Mouse (Mus musculus): ENCODE data around the gene Cyp2c68. TPM values are rescaled to one million over a fixed set of nuclear protein-coding genes. Genes with fewer than 3 reads are reported as not detected.
"Not testable (repeated sequence)": the region's sequence is repeated elsewhere in the genome, so short reads cannot be mapped to it uniquely, and the experiment has no call there.

Gene Cyp2c68
- polyA plus RNA-seq (2015; fragmentation: Nextera tagmentation; extraction: Ambion mirVana), result not detected in 2 replicates

DNA sequence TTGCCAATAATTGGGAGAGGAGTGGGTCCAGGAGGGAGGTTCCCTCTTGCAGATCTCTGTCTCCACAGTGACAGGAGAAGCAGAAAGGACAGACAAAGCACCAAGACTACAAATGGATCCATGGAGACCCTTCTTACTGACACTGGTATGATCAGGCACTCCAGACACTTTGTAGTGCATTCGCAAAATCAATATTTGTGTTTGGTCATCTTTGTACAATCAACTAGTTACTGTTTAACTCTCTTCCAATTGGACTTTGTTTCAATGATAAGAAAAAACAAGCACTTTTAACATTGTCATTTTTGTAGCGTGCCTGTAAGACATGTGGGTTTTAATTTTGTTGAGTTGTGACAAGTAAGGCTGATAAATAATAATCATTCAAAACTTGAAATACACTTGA is at the start of gene Cyp2c68:
Gene Cyp2c68, minus strand, starts transcription at position 135 of the 400 bp plus-strand sequence.
- Histone ChIP-seq H3K27me3 (no peaks in the 10 kb centered on the region), H3K4me2 (replicated peaks) (no peak within 1 kb of the TSS), H3K27ac (no peak within 1 kb of the TSS), H3K9me3 (no peaks in the 10 kb centered on the region), H3K4me3 (replicated peaks) (no peak within 1 kb of the TSS), H3K9ac (replicated peaks) (no peak within 1 kb of the TSS), H3K36me3 (no peaks in the 10 kb centered on the region), H3K4me1 (replicated peaks) (no peaks in the 10 kb centered on the region)
- WGBS, result 93% methylated on average over 2 of the region's 2 CpGs
- ATAC-seq, result no peak

DNA sequence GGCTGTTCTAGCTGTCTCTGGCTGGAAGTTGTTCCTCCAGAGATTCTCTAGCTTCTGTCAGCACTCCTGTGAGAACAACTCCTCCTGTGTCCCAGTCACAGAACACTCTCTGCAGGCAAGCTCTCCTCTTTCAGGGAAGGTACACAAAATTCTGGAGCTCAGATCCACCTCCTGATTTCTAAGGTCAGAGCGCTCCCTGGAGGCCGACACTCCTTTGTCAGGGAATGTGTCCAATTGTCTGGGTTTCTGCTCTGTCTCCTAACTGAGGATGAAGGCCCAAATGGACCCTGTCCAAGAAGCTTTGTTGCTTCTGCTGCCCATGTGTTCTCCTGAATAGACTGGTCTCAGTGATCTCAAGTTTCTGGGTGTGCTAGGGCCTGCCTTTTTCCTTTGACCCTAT is 44.6 kb upstream of the Cyp2c68 start:
- H3K4me2 ChIP-seq (replicated peaks); H3K4me3 ChIP-seq (replicated peaks); H3K4me1 ChIP-seq (replicated peaks); H3K9ac ChIP-seq (replicated peaks); H3K9me3 ChIP-seq; H3K27ac ChIP-seq; ATAC-seq; H3K27me3 ChIP-seq; H3K36me3 ChIP-seq: not testable (repeated sequence)
- WGBS, result 70% methylated on average over 2 of the region's 2 CpGs

DNA sequence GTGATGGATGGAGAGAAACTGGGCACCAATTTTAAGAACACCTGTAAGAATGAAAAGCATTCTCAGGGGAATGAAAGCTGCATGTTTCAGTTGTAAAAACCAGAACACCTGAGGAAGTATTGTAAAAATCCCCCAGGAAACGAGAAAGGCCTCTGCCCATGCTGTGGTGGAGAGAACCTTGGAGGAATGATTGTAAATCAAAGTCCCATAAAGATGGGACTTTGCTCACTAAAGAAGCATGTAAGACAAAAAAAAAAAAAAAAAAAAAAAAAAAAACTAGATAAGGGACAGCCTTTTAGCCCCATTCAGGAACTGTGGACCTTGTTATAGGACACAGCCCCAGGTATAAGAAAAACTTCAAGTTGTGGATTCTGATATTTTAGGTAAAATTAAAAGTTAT is 4.5 kb upstream of the Cyp2c68 start:
- Histone ChIP-seq H3K27me3 (no peaks in the 10 kb centered on the region), H3K9me3 (no peaks in the 10 kb centered on the region), H3K4me1 (replicated peaks) (no peaks in the 10 kb centered on the region), H3K9ac (replicated peaks) (no peak overlapping the region), H3K36me3 (no peaks in the 10 kb centered on the region), H3K4me3 (replicated peaks) (no peak overlapping the region), H3K4me2 (replicated peaks) (no peak overlapping the region), H3K27ac (no peak overlapping the region)
- ATAC-seq, result no peak
- 63% methylated on average over 1 of the region's 1 CpGs for WGBS

DNA sequence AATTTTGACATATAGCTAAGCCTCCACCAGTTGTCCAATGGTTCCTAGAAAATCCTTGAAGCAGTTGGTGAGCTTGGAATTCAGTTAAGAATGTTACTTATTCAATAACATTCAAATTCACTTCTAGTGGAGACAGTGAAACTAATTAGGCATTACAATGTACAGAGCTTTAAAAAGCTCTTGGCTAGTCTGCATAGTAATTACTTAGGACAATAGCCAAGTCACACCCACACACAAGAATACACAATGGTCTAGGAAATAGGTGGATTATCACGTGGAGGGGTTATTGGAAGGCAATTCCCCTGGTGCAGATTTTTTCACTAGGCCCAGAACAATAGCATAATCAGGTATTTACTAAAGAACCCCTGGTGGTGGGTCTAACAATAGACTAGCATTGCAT is 3.5 kb upstream of the Cyp2c68 start:
- 57% methylated on average over 1 of the region's 1 CpGs for WGBS

DNA sequence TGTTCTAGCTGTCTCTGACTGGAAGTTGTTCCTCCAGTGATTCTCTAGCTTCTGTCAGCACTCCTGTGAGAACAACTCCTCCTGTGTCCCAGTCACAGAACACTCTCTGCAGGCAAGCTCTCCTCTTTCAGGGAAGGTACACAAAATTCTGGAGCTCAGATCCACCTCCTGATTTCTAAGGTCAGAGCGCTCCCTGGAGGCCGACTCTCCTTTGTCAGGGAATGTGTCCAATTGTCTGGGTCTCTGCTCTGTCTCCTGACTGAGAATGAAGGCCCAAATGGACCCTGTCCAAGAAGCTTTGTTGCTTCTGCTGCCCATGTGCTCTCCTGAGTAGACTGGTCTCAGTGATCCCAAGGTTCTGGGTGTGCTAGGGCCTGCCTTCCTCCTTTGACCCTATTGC is 29.7 kb downstream of the Cyp2c68 start:
- not testable (repeated sequence) for H3K36me3 ChIP-seq; H3K9me3 ChIP-seq; H3K4me3 ChIP-seq (replicated peaks); H3K27ac ChIP-seq; H3K9ac ChIP-seq (replicated peaks); H3K4me1 ChIP-seq (replicated peaks); ATAC-seq; H3K27me3 ChIP-seq; H3K4me2 ChIP-seq (replicated peaks)
- 77% methylated on average over 2 of the region's 2 CpGs for WGBS

More for the DNA sequence above, 3.5 kb upstream of the Cyp2c68 start:
- not testable (repeated sequence) for ATAC-seq; H3K4me2 ChIP-seq (replicated peaks); H3K4me3 ChIP-seq (replicated peaks); H3K4me1 ChIP-seq (replicated peaks); H3K9ac ChIP-seq (replicated peaks); H3K9me3 ChIP-seq; H3K27ac ChIP-seq; H3K36me3 ChIP-seq; H3K27me3 ChIP-seq

DNA sequence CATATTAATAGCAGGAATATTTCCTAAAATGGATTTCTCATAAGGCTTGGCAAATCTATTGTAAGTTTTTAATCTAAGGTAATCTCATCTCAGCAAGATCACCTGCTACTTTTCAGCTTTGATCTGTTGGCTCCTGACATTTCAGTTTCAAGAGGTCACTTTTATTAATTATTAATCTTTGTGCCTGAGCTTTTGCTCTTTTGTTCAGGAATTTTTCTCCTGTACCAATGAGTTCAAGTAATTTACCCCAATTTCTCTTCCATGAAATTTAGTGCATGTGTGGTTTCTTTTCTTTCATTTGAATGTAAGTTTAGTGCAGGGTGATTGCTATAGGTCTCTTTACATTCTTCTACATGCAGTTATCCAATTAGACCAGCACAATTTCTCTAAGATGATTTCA is 75.2 kb downstream of the Cyp2c68 start:
- not testable (repeated sequence) for ATAC-seq; H3K27ac ChIP-seq; H3K27me3 ChIP-seq; H3K9ac ChIP-seq (replicated peaks); H3K4me2 ChIP-seq (replicated peaks); H3K36me3 ChIP-seq; H3K9me3 ChIP-seq; H3K4me3 ChIP-seq (replicated peaks); H3K4me1 ChIP-seq (replicated peaks)

DNA sequence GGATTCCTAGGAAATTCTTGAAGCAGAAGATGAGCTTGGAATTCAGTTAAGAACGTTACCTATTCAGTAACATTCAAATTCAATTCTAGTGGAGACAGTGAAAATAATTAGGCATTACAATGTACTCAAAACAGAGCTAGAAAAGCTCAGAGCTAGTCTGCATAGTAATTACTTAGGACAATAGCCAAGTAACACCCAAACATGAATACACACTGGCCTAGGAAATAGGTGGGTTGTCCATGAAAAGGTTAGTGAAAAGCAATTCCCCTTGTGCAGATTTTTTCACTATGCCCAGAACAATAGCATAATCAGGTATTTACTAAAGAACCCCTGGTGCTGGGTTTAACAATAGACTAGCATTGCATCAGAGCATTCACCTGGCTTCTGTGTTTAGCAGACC is 88.5 kb downstream of the Cyp2c68 start:
- Histone ChIP-seq H3K4me3 (replicated peaks) (no peak overlapping the region), H3K4me1 (replicated peaks) (no peaks in the 10 kb centered on the region), H3K27ac (no peak overlapping the region), H3K9ac (replicated peaks) (no peak overlapping the region), H3K4me2 (replicated peaks) (no peak overlapping the region), H3K27me3 (no peaks in the 10 kb centered on the region), H3K9me3 (0 out of 2 replicates have a peak, but pooled peaks cover 5% of the 10 kb centered on the region), H3K36me3 (no peaks in the 10 kb centered on the region)
- 49% methylated on average over 1 of the region's 1 CpGs for WGBS
- ATAC-seq, result no peak

DNA sequence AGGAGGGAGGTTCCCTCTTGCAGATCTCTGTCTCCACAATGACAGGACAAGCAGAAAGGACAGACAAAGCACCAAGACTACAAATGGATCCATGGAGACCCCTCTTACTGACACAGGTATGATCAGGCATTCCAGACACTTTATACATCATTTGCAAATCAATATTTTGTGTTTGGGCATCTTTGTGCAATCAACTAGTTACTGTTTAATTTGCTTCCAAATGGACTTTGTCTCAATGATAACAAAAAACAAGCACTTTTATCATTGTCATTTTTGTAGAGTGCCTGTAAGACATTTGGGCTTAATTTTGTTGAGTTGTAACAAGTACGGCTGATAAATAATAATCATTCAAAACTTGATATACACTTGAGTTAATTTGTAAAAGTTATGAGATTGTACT is 91.9 kb downstream of the Cyp2c68 start, which contains the start of gene Cyp2c67:
Gene Cyp2c67, minus strand, starts transcription at position 114 of the 400 bp plus-strand sequence.
- no peak within 1 kb of the TSS for H3K4me2 ChIP-seq (replicated peaks)
- no peaks in the 10 kb centered on the region for H3K27me3 ChIP-seq
- H3K36me3 ChIP-seq, result no peaks in the 10 kb centered on the region
- no peaks in the 10 kb centered on the region for H3K4me1 ChIP-seq (replicated peaks)
- no peak within 1 kb of the TSS for H3K27ac ChIP-seq
- H3K4me3 ChIP-seq (replicated peaks), result no peak within 1 kb of the TSS
- peaks cover 13% of the 10 kb centered on the region; the same call in 1 of the 2 replicates for H3K9me3 ChIP-seq
- no peak for ATAC-seq
- no peak within 1 kb of the TSS for H3K9ac ChIP-seq (replicated peaks)
- 96% methylated on average over 1 of the region's 1 CpGs for WGBS

DNA sequence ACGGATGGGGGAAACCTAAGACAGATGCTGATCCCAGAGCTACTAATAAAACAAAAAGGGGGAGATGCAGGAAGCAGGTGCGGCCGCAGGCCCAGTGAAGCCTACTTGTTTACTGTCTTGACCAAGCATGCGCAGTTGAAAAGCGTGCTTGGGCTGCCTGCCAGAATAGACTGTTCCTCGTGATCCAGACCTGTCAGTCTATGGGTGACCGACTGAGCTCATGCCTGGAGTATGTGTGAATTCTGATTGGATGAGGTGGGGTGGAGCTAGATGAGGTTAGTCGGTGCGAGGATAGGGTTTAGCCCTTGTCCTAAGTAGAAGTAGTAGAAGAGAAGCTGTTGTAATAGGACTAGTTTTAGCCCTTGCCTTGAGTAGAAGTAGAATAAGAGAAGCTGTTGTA is 93.3 kb downstream of the Cyp2c68 start:
- Histone ChIP-seq H3K9me3 (peaks cover 10% of the 10 kb centered on the region; the same call in 1 of the 2 replicates), H3K27me3 (no peaks in the 10 kb centered on the region), H3K4me2 (replicated peaks) (no peak overlapping the region), H3K4me1 (replicated peaks) (no peaks in the 10 kb centered on the region), H3K36me3 (no peaks in the 10 kb centered on the region), H3K4me3 (replicated peaks) (no peak overlapping the region), H3K9ac (replicated peaks) (no peak overlapping the region), H3K27ac (no peak overlapping the region)
- ATAC-seq, result no peak
- 90% methylated on average over 9 of the region's 9 CpGs for WGBS

DNA sequence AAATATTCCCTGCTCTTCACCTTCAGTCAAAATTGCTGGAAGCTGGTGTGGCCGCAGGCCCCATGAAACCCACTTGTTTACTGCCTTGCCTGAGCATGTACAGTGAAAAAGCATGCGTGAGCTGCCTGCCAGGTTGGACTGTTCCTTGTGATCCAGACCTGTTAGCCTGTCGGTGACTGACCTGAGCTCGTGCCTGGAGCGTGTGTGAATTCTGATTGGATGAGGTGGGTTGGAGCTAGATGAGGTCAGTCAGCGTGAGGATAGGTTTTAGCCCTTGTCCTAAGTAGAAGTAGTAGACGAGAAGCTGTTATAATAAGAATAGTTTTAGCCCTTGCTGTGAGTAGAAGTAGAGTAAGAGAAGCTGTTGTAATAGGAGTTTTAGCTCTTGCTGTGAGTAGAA is 96.3 kb downstream of the Cyp2c68 start:
- WGBS, result 88% methylated on average over 7 of the region's 7 CpGs
- not testable (repeated sequence) for H3K36me3 ChIP-seq; ATAC-seq; H3K9ac ChIP-seq (replicated peaks); H3K4me2 ChIP-seq (replicated peaks); H3K27me3 ChIP-seq; H3K9me3 ChIP-seq; H3K4me3 ChIP-seq (replicated peaks); H3K4me1 ChIP-seq (replicated peaks); H3K27ac ChIP-seq

Other genes starting within 250 kb of the Cyp2c68 start
- gene Cyp2c39, start 230.2 kb downstream of the Cyp2c68 start, polyA plus RNA-seq (2015; fragmentation: Nextera tagmentation; extraction: Ambion mirVana), result not detected in 2 replicates
- not detected in 2 replicates for gene Cyp2c67, start 92.0 kb downstream of the Cyp2c68 start, polyA plus RNA-seq (2015; fragmentation: Nextera tagmentation; extraction: Ambion mirVana)
- gene Cyp2c40, start 71.8 kb upstream of the Cyp2c68 start, polyA plus RNA-seq (2015; fragmentation: Nextera tagmentation; extraction: Ambion mirVana), result not detected in 2 replicates
- not detected in 2 replicates for gene Cyp2c69, start 145.7 kb upstream of the Cyp2c68 start, polyA plus RNA-seq (2015; fragmentation: Nextera tagmentation; extraction: Ambion mirVana)

Measured in midbrain, embryonic 13.5 days (tissue).